Mouse (Mus musculus): Measurements from ENCODE around the gene Lbhd2.

DNA sequence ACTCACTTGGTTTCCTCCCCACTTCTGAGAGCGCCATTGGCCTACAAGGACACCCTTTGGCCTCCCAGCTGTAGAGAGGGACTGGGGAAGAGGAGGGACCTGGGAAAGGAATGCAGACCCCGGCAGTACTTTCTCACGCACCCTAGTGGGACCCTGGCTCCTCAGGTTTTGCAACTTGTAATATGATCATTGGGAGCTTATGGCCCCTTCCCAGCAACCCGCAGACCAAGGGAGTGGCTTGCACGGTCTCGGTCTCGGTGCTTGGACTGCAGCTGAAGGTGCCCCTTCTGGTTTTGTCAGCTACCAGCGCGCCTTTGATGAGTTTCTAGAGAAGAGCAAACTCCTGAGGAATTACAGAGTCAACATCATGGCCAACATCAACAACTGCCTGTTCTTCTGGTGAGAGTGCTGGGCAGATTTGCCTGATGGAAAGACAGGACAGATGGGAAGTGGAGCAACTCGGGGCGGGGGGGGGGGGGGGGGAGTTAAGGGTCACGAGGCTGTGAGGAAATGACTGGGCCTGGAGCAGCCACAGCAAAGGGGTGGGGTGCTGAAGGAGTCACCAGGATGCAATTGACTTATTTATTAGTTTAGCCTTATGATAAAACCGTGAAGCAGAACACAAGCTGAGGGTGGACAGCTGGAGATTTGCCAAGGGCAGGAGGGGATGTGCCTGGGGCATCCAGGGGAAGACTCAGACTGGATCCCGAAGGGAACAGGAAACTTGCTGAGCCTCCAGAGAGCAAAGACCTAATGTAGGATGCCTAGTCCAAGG is 42.5 kb downstream of the Lbhd2 start:
- no peak for TF ChIP-seq CTCF (IDR thresholded peaks at IDR 0.05; ENCODE audit: extremely low read depth, insufficient read depth, low read length)
- TF ChIP-seq POLR2A (IDR thresholded peaks at IDR 0.05; ENCODE audit: extremely low read depth, insufficient read depth, low read length): no peak

Data from cortical plate, adult 2 months (tissue).